Comparison of ENCODE assay signal across 9 mouse cellular contexts in the genomic region with DNA sequence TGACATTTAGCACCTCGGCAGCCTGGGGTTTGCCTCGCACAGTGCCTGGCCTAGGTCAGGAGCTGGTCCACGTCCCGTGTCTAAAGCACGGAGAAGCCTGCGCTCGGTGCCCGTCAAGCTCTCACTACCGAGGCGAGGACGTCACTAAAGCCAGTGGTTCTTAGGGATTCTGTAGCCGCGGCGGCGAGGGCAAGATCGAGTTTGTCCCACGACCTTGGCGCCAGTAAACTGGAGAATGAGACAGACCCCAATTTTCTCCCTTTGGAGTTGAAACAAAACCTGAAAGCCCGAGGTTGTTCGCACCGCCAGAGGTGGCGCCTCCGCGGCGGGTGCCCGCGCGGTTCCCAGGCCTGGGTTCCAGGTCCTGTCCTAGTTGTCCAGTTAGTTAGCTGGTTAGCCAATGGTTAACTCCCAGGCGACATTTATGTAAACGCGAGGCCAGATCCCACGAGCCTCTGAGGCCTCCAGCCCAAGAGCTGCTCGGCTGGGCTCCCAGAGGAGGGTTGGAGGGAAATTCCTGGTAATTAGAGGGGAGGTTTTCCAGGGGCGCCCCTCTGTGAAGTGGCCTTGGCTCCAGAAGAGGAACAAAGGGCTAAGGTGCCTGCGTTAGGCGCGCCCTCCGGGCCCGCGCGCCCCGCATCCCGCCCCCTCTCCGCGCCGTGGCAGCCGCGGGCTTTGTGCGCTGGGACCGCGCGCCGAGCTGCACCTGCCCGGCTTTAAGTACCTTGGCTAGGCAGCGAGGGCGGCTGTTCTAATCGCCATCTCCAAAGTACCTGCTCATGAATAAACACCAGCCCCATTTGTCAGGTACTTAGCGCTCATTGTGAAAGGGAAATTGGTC.
DNase-seq lines count a peak whose midpoint lies in the region; ATAC-seq and TF ChIP-seq lines count a peak whose summit lies in the region.
"Had no signal": no experiment of that assay in that cellular context is flagged by ENCODE, and none has a peak within 500 bp of the region (broad histone marks: within the 10 kb centered on the region; RNA-seq: fewer than 3 reads in every experiment).

No protein-coding gene starts in this region.

- no peak for DNase-seq in layer of hippocampus, adult 2 months (ENCODE audit: low spot score in 2 of 2)
- DNase-seq in layer of hippocampus, adult 8-10 months (ENCODE audit: low spot score in 2 of 2), result no peak
- DNase-seq in hindbrain, embryonic 10.5 days (ENCODE audit: low spot score), result peak; percentile 68
- DNase-seq in midbrain, postnatal 0 days (ENCODE audit: low spot score), result peak; percentile 49
- no peak for DNase-seq in gastrocnemius, postnatal 4 days (ENCODE audit: low spot score in 2 of 2)
- DNase-seq in kidney, postnatal 4 days, result no peak
- DNase-seq: lung, postnatal 4 days had no signal

- peak; percentile 56 for TF ChIP-seq CTCF in layer of hippocampus, adult 2 months (conservative IDR thresholded peaks at IDR 0.05)
- TF ChIP-seq CTCF in midbrain, postnatal 0 days (IDR thresholded peaks at IDR 0.05), result peak; percentile 28

- 1% methylated on average over 58 of the region's 58 CpGs for WGBS in embryonic facial prominence, embryonic 12.5 days
- under 1% methylated on average over 58 of the region's 58 CpGs for WGBS in hindbrain, embryonic 10.5 days
- 2% methylated on average over 56 of the region's 58 CpGs for WGBS in midbrain, postnatal 0 days

- H3K36me3 ChIP-seq in embryonic facial prominence, embryonic 12.5 days, result no peaks in the 10 kb centered on the region
- no peaks in the 10 kb centered on the region for H3K36me3 ChIP-seq in hindbrain, embryonic 10.5 days
- no peaks in the 10 kb centered on the region for H3K36me3 ChIP-seq in midbrain, postnatal 0 days (ENCODE audit: insufficient read depth, low read length)

- no peaks in the 10 kb centered on the region for H3K9me3 ChIP-seq in embryonic facial prominence, embryonic 12.5 days
- no peaks in the 10 kb centered on the region for H3K9me3 ChIP-seq in hindbrain, embryonic 10.5 days
- no peaks in the 10 kb centered on the region for H3K9me3 ChIP-seq in midbrain, postnatal 0 days (ENCODE audit: low read length)

- no peak overlapping the region for H3K9ac ChIP-seq in embryonic facial prominence, embryonic 12.5 days
- peak overlapping the region; percentile 34 for H3K9ac ChIP-seq in midbrain, postnatal 0 days (replicated peaks; ENCODE audit: low read length, poor library complexity, severe bottlenecking)

- ATAC-seq in embryonic facial prominence, embryonic 12.5 days (ENCODE audit: insufficient number of reproducible peaks, insufficient read depth, low FRiP score, low TSS enrichment), result no peak
- 0 out of 2 replicates have a peak, but pooled peaks have one; percentile 48 for ATAC-seq in midbrain, postnatal 0 days (ENCODE audit: low FRiP score)
- ATAC-seq: intestine, embryonic 16.5 days had no signal

- 0 out of 2 replicates have a peak, but pooled peaks cover 6% of the 10 kb centered on the region for H3K4me1 ChIP-seq in embryonic facial prominence, embryonic 12.5 days
- peaks cover 58% of the 10 kb centered on the region for H3K4me1 ChIP-seq in hindbrain, embryonic 10.5 days (replicated peaks)
- H3K4me1 ChIP-seq in midbrain, postnatal 0 days (ENCODE audit: insufficient read depth, low read length), result peaks cover 5% of the 10 kb centered on the region; the same call in 1 of the 2 replicates

- peak overlapping the region; percentile 59 for H3K4me3 ChIP-seq in layer of hippocampus, adult 2 months
- H3K4me3 ChIP-seq in embryonic facial prominence, embryonic 12.5 days, result 0 out of 2 replicates have a peak overlapping the region, but pooled peaks have one; percentile 3
- peak overlapping the region; percentile 46 for H3K4me3 ChIP-seq in hindbrain, embryonic 10.5 days
- H3K4me3 ChIP-seq in midbrain, postnatal 0 days (ENCODE audit: low read depth, low read length), result peak overlapping the region; percentile 31

- H3K27me3 ChIP-seq in embryonic facial prominence, embryonic 12.5 days, result peaks cover 97% of the 10 kb centered on the region
- peaks cover 99% of the 10 kb centered on the region for H3K27me3 ChIP-seq in hindbrain, embryonic 10.5 days (ENCODE audit: insufficient read depth, poor library complexity, severe bottlenecking)
- H3K27me3 ChIP-seq in midbrain, postnatal 0 days (ENCODE audit: insufficient read depth, low read length), result peaks cover 25% of the 10 kb centered on the region

- H3K27ac ChIP-seq in layer of hippocampus, adult 2 months, result peak overlapping the region; percentile 86
- H3K27ac ChIP-seq in embryonic facial prominence, embryonic 12.5 days, result no peak overlapping the region
- peak overlapping the region; percentile 91 for H3K27ac ChIP-seq in hindbrain, embryonic 10.5 days
- peak overlapping the region; percentile 70 for H3K27ac ChIP-seq in midbrain, postnatal 0 days (ENCODE audit: low read depth, low read length)

- H3K4me2 ChIP-seq in embryonic facial prominence, embryonic 12.5 days (replicated peaks), result peak overlapping the region; percentile 18
- H3K4me2 ChIP-seq in midbrain, postnatal 0 days (ENCODE audit: low read depth, low read length, poor library complexity, severe bottlenecking), result peak overlapping the region; percentile 49

Comparison
In these comparisons a context has a peak if more than half of its experiments do, and no peak if none do; other contexts are left out.
1. DNase-seq: peak in hindbrain, embryonic 10.5 days (single experiment) and midbrain, postnatal 0 days (single experiment); none in layer of hippocampus, adult 2 months (0 of 2), layer of hippocampus, adult 8-10 months (0 of 2), gastrocnemius, postnatal 4 days (0 of 2) and kidney, postnatal 4 days (0 of 2).
2. H3K4me3 ChIP-seq: peak in every context shown above with its lines; median percentile 59 in layer of hippocampus, adult 2 months; 46 in hindbrain, embryonic 10.5 days; 31 in midbrain, postnatal 0 days; 3 in embryonic facial prominence, embryonic 12.5 days.